Mouse (Mus musculus) MEL (cell line): ENCODE data around the gene Setd6.

Experiments used
- EP300 ChIP-seq, 2 experiments: IDR thresholded peaks; 2 replicates each; pipeline ENCODE4 v1.6.1; 2011; ENCODE audit warnings: improper control_type of control experiment in 2 of 2, low read length in 2 of 2, low read depth in 1 of 2, mild to moderate bottlenecking in 1 of 2
- MAFK ChIP-seq: IDR thresholded peaks from 2 replicates; pipeline ENCODE4 v1.6.1; 2011; ENCODE audit warnings: low read depth, mild to moderate bottlenecking, low read length, improper control_type of control experiment, borderline replicate concordance
- POLR2A ChIP-seq, 2 experiments: IDR thresholded peaks; 2 replicates each; pipeline ENCODE4 v1.6.1; 2011 to 2012; ENCODE audit warnings: low read length in 2 of 2, mild to moderate bottlenecking in 2 of 2, control low read depth in 1 of 2, improper control_type of control experiment in 1 of 2, low read depth in 1 of 2, moderate library complexity in 1 of 2; ENCODE audit not compliant: control insufficient read depth in 1 of 2, insufficient read depth in 1 of 2, poor library complexity in 1 of 2

GRCm38 (mm10) chr8:95738596-95738995 is 22.9 kb downstream of the Setd6 start:
- TF ChIP-seq EP300 (IDR thresholded peaks at IDR 0.05; ENCODE audit: low read depth in 1 of 2, low read length in 2 of 2), result no peak
- no peak for TF ChIP-seq POLR2A (IDR thresholded peaks at IDR 0.05; ENCODE audit: control insufficient read depth in 1 of 2, insufficient read depth in 1 of 2, low read depth in 1 of 2, low read length in 2 of 2, poor library complexity in 1 of 2)
- no peak for TF ChIP-seq MAFK
